ENCODE assay signal across 8 mouse cellular contexts in the genomic region with DNA sequence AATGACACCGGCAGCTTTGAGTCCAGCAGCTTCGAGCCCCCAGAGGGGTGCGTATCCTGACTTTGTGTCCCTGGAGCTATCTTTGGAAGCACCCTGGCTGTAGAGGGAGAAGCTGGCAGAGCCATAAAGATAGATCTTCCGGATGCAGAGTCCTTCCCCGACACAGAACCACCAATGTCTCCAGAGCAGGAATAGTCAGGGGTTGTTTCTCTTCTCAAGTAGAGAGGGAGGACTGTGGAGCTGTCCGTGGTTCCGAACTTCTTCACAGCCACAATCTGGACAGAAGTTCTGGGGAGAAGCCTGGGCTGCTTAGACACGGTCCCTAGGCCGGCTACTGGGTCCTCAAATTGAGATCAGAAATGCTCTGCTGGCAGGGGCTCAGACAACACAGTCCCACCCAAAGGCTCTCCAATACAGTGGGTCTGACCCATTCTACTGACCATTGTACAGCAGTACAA. TPM values are rescaled to one million over a fixed set of nuclear protein-coding genes. Genes with fewer than 3 reads are reported as not detected.
DNase-seq lines count a peak whose midpoint lies in the region; ATAC-seq and TF ChIP-seq lines count a peak whose summit lies in the region.

No protein-coding gene starts in this region.

- H3K9me3 ChIP-seq in lung, embryonic 14.5 days (ENCODE audit: low read depth, low read length): no peaks in the 10 kb centered on the region
- no peaks in the 10 kb centered on the region for H3K9me3 ChIP-seq in intestine, embryonic 14.5 days (ENCODE audit: control insufficient read depth, low read length)
- no peaks in the 10 kb centered on the region for H3K9me3 ChIP-seq in neural tube, embryonic 12.5 days

- H3K4me2 ChIP-seq in lung, embryonic 14.5 days: peak overlapping the region; percentile 42
- peak overlapping the region; percentile 29; the same call in 1 of the 2 replicates for H3K4me2 ChIP-seq in intestine, embryonic 14.5 days (ENCODE audit: low read length)
- H3K4me2 ChIP-seq in neural tube, embryonic 12.5 days (replicated peaks): peak overlapping the region; percentile 57; the same call in 1 of the 2 replicates

- H3K27me3 ChIP-seq in lung, embryonic 14.5 days (ENCODE audit: insufficient read depth, low read length): peaks cover 58% of the 10 kb centered on the region
- peaks cover 63% of the 10 kb centered on the region for H3K27me3 ChIP-seq in intestine, embryonic 14.5 days (replicated peaks; ENCODE audit: control insufficient read depth, insufficient read depth, low read length)
- H3K27me3 ChIP-seq in neural tube, embryonic 12.5 days (replicated peaks): peaks cover 59% of the 10 kb centered on the region

- WGBS in lung, embryonic 14.5 days: 10% methylated on average over 9 of the region's 9 CpGs
- WGBS in intestine, embryonic 14.5 days: 13% methylated on average over 9 of the region's 9 CpGs
- WGBS in neural tube, embryonic 12.5 days: 17% methylated on average over 9 of the region's 9 CpGs

- peak; percentile 80 for DNase-seq in lung, embryonic 14.5 days
- no peak for DNase-seq in lung, adult 18-20 months
- DNase-seq in embryo, embryonic 10.5 days (ENCODE audit: low spot score): peak; percentile 59
- DNase-seq in intestine, embryonic 14.5 days (ENCODE audit: low spot score): peak; percentile 75
- DNase-seq in liver: no peak
- DNase-seq in spleen, postnatal 4 days (ENCODE audit: low spot score in 2 of 2): no peak
- no peak for DNase-seq in retina, postnatal 1 day

- H3K9ac ChIP-seq in lung, embryonic 14.5 days: no peak overlapping the region
- no peak overlapping the region for H3K9ac ChIP-seq in intestine, embryonic 14.5 days (ENCODE audit: low read length)
- no peak overlapping the region for H3K9ac ChIP-seq in neural tube, embryonic 12.5 days

- peaks cover 10% of the 10 kb centered on the region; the same call in 1 of the 2 replicates for H3K36me3 ChIP-seq in lung, embryonic 14.5 days (ENCODE audit: insufficient read depth)
- peaks cover 15% of the 10 kb centered on the region for H3K36me3 ChIP-seq in intestine, embryonic 14.5 days (ENCODE audit: control insufficient read depth, insufficient read depth, low read length)
- H3K36me3 ChIP-seq in neural tube, embryonic 12.5 days: peaks cover 15% of the 10 kb centered on the region

- H3K4me1 ChIP-seq in lung, embryonic 14.5 days (ENCODE audit: insufficient read depth): no peaks in the 10 kb centered on the region
- H3K4me1 ChIP-seq in intestine, embryonic 14.5 days (replicated peaks; ENCODE audit: control insufficient read depth, insufficient read depth, low read length): peaks cover 8% of the 10 kb centered on the region; the same call in 1 of the 2 replicates
- H3K4me1 ChIP-seq in neural tube, embryonic 12.5 days: peaks cover 24% of the 10 kb centered on the region

- ATAC-seq in lung, embryonic 14.5 days (ENCODE audit: insufficient read depth): no peak
- ATAC-seq in intestine, embryonic 14.5 days (replicated peaks; ENCODE audit: low FRiP score, low TSS enrichment, low read depth): no peak
- ATAC-seq in neural tube, embryonic 12.5 days (ENCODE audit: low FRiP score, low read depth): no peak

- H3K27ac ChIP-seq in lung, embryonic 14.5 days (ENCODE audit: low read depth): no peak overlapping the region
- H3K27ac ChIP-seq in intestine, embryonic 14.5 days (ENCODE audit: low read depth): no peak overlapping the region
- no peak overlapping the region for H3K27ac ChIP-seq in neural tube, embryonic 12.5 days

- H3K4me3 ChIP-seq in lung, embryonic 14.5 days (ENCODE audit: low read depth, low read length): peak overlapping the region; percentile 14; the same call in 1 of the 2 replicates
- H3K4me3 ChIP-seq in intestine, embryonic 14.5 days (ENCODE audit: low read depth, low read length): peak overlapping the region; percentile 20; the same call in 1 of the 2 replicates
- H3K4me3 ChIP-seq in neural tube, embryonic 12.5 days: peak overlapping the region; percentile 10; the same call in 1 of the 2 replicates

- TF ChIP-seq CTCF in lung, embryonic 14.5 days (IDR thresholded peaks at IDR 0.05; ENCODE audit: low read depth): no peak

RNA-seq across cellular contexts. Expression of gene Ucn, which starts 0.4 kb away (rescaled TPM):
- polyA plus RNA-seq in lung, embryonic 14.5 days (2014; fragmentation: Nextera tagmentation; extraction: Ambion mirVana): not detected in 2 replicates
- polyA plus RNA-seq in intestine, embryonic 14.5 days (2014; fragmentation: Nextera tagmentation; extraction: Ambion mirVana): not detected in 2 replicates
- polyA plus RNA-seq in neural tube, embryonic 12.5 days (2016; fragmentation: Nextera tagmentation; extraction: Ambion mirVana): not detected in 2 replicates

RNA-seq across cellular contexts. Expression of gene Mpv17, which starts 15.1 kb away (rescaled TPM):
- polyA plus RNA-seq in lung, embryonic 14.5 days (2014; fragmentation: Nextera tagmentation; extraction: Ambion mirVana): 55.3 and 58.3 TPM in 2 replicates
- polyA plus RNA-seq in intestine, embryonic 14.5 days (2014; fragmentation: Nextera tagmentation; extraction: Ambion mirVana): 62.2 and 72.5 TPM in 2 replicates
- 50.3 and 51.5 TPM in 2 replicates for polyA plus RNA-seq in neural tube, embryonic 12.5 days (2016; fragmentation: Nextera tagmentation; extraction: Ambion mirVana)

RNA-seq across cellular contexts. Expression of gene Trim54, which starts 22.5 kb away (rescaled TPM):
- 0.30 TPM in 1 of 2 replicates, not detected in the other for polyA plus RNA-seq in lung, embryonic 14.5 days (2014; fragmentation: Nextera tagmentation; extraction: Ambion mirVana)
- polyA plus RNA-seq in intestine, embryonic 14.5 days (2014; fragmentation: Nextera tagmentation; extraction: Ambion mirVana): not detected in 2 replicates
- polyA plus RNA-seq in neural tube, embryonic 12.5 days (2016; fragmentation: Nextera tagmentation; extraction: Ambion mirVana): 0.79 and 0.88 TPM in 2 replicates

RNA-seq across cellular contexts. Expression of gene Slc30a3, which starts 31.0 kb away (rescaled TPM):
- polyA plus RNA-seq in lung, embryonic 14.5 days (2014; fragmentation: Nextera tagmentation; extraction: Ambion mirVana): 0.38 TPM in 1 of 2 replicates, not detected in the other
- polyA plus RNA-seq in intestine, embryonic 14.5 days (2014; fragmentation: Nextera tagmentation; extraction: Ambion mirVana): 0.20 and 0.23 TPM in 2 replicates
- polyA plus RNA-seq in neural tube, embryonic 12.5 days (2016; fragmentation: Nextera tagmentation; extraction: Ambion mirVana): 16.2 and 18.8 TPM in 2 replicates

RNA-seq across cellular contexts. Expression of gene Dnajc5g, which starts 32.9 kb away (rescaled TPM):
- polyA plus RNA-seq in lung, embryonic 14.5 days (2014; fragmentation: Nextera tagmentation; extraction: Ambion mirVana): not detected in 2 replicates
- polyA plus RNA-seq in intestine, embryonic 14.5 days (2014; fragmentation: Nextera tagmentation; extraction: Ambion mirVana): not detected in 2 replicates
- not detected in 2 replicates for polyA plus RNA-seq in neural tube, embryonic 12.5 days (2016; fragmentation: Nextera tagmentation; extraction: Ambion mirVana)

Comparison
In these comparisons a context has a peak if more than half of its experiments do, and no peak if none do; other contexts are left out.
1. DNase-seq: peak in lung, embryonic 14.5 days (single experiment), embryo, embryonic 10.5 days (single experiment) and intestine, embryonic 14.5 days (single experiment); none in lung, adult 18-20 months (0 of 2), liver (single experiment), spleen, postnatal 4 days (0 of 2) and retina, postnatal 1 day (single experiment).
2. Peak in every context shown above with its lines, with median percentiles within 50 percentile points of each other: H3K4me2 ChIP-seq and H3K4me3 ChIP-seq.